In the genomic region with DNA sequence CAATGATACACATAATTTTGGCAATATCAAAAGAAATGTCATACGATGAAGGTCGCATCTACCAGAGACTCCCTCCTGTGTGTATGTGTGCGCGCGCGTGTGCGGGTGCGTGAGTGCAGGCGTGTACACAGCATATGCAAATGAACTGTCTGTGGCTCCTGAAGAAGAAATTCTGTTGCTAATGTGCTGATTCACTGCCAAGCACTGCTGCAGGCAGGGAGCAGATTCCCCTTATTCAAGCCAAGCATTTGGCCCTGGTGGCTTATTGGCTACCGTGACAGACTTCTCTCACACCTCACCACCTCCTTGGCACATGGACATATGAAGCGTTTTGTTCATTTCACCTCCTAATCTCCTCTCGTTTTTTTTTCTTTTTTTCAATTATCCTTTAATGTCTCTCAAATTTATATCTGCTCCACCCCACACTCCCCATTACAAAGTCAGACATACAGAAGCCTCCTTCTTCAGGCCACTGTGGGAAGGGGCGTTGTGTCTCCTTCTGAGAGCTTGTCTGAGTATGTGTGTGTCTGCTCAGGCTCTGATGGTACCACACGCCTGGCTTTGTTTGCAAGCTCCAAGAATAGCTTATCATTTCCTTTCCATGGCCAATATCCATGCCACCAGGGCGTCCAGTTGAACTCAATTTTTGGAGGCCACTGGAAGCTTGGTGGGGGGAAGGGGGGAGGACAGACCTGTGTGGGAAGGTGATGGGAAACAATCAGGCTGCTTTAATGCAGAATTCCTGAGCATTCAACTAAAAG, we compare ENCODE assay signal across 9 mouse cellular contexts.
DNase-seq lines count a peak whose midpoint lies in the region; ATAC-seq lines count a peak whose summit lies in the region.
"Had no signal": no experiment of that assay in that cellular context is flagged by ENCODE, and none has a peak within 500 bp of the region (broad histone marks: within the 10 kb centered on the region; RNA-seq: fewer than 3 reads in every experiment).

No protein-coding gene starts in this region.

- no peak overlapping the region for H3K9ac ChIP-seq in heart, embryonic 12.5 days
- H3K9ac ChIP-seq: embryonic facial prominence, embryonic 12.5 days had no signal

- H3K4me1 ChIP-seq in heart, embryonic 12.5 days (replicated peaks) = peaks cover 39% of the 10 kb centered on the region
- H3K4me1 ChIP-seq in embryonic facial prominence, embryonic 10.5 days = peaks cover 24% of the 10 kb centered on the region

- 68% methylated on average over 15 of the region's 15 CpGs for WGBS in heart, embryonic 12.5 days
- WGBS in embryonic facial prominence, embryonic 10.5 days = 88% methylated on average over 15 of the region's 15 CpGs

- DNase-seq in layer of hippocampus, adult 9-11 months = peak; percentile 34
- no peak for DNase-seq in layer of hippocampus, adult 9-10 months (ENCODE audit: low spot score)
- DNase-seq in cerebellum, adult 8-10 months = peak; percentile 63
- peak; percentile 52 to 66 for DNase-seq in right cerebral cortex, postnatal 10 days (ENCODE audit: low spot score in 2 of 2)
- DNase-seq in spleen, adult 18-20 months = no peak
- no peak for DNase-seq in embryo, embryonic 11 days
- DNase-seq in embryonic facial prominence, embryonic 10.5 days (ENCODE audit: low spot score) = no peak

- no peaks in the 10 kb centered on the region for H3K9me3 ChIP-seq in heart, embryonic 12.5 days (replicated peaks)
- no peaks in the 10 kb centered on the region for H3K9me3 ChIP-seq in embryonic facial prominence, embryonic 10.5 days
- H3K9me3 ChIP-seq: embryonic facial prominence, embryonic 12.5 days had no signal

- no peaks in the 10 kb centered on the region for H3K27me3 ChIP-seq in heart, embryonic 12.5 days (replicated peaks)
- no peaks in the 10 kb centered on the region for H3K27me3 ChIP-seq in embryonic facial prominence, embryonic 10.5 days (replicated peaks; ENCODE audit: low read depth, poor library complexity, severe bottlenecking)
- H3K27me3 ChIP-seq: embryonic facial prominence, embryonic 12.5 days had no signal

- H3K4me2 ChIP-seq in heart, embryonic 12.5 days = no peak overlapping the region
- H3K4me2 ChIP-seq: embryonic facial prominence, embryonic 12.5 days had no signal

- no peak for ATAC-seq in heart, embryonic 12.5 days (ENCODE audit: insufficient number of reproducible peaks, low FRiP score)

- peak overlapping the region; percentile 36 for H3K27ac ChIP-seq in heart, embryonic 12.5 days (ENCODE audit: poor library complexity, severe bottlenecking)
- no peak overlapping the region for H3K27ac ChIP-seq in embryonic facial prominence, embryonic 10.5 days (replicated peaks)
- H3K27ac ChIP-seq: embryonic facial prominence, embryonic 12.5 days had no signal

- no peak overlapping the region for H3K4me3 ChIP-seq in heart, embryonic 12.5 days
- no peak overlapping the region for H3K4me3 ChIP-seq in embryonic facial prominence, embryonic 10.5 days
- H3K4me3 ChIP-seq: embryonic facial prominence, embryonic 12.5 days had no signal

- H3K36me3 ChIP-seq in heart, embryonic 12.5 days = no peaks in the 10 kb centered on the region
- H3K36me3 ChIP-seq in embryonic facial prominence, embryonic 10.5 days (replicated peaks) = no peaks in the 10 kb centered on the region
- H3K36me3 ChIP-seq: embryonic facial prominence, embryonic 12.5 days had no signal

Comparison
In these comparisons a context has a peak if more than half of its experiments do, and no peak if none do; other contexts are left out.
1. DNase-seq: peak in layer of hippocampus, adult 9-11 months (single experiment), cerebellum, adult 8-10 months (single experiment) and right cerebral cortex, postnatal 10 days (2 of 2); none in layer of hippocampus, adult 9-10 months (single experiment), spleen, adult 18-20 months (0 of 2), embryo, embryonic 11 days (single experiment) and embryonic facial prominence, embryonic 10.5 days (single experiment).